Mouse (Mus musculus): ENCODE results near the gene Exoc2.

DNA sequence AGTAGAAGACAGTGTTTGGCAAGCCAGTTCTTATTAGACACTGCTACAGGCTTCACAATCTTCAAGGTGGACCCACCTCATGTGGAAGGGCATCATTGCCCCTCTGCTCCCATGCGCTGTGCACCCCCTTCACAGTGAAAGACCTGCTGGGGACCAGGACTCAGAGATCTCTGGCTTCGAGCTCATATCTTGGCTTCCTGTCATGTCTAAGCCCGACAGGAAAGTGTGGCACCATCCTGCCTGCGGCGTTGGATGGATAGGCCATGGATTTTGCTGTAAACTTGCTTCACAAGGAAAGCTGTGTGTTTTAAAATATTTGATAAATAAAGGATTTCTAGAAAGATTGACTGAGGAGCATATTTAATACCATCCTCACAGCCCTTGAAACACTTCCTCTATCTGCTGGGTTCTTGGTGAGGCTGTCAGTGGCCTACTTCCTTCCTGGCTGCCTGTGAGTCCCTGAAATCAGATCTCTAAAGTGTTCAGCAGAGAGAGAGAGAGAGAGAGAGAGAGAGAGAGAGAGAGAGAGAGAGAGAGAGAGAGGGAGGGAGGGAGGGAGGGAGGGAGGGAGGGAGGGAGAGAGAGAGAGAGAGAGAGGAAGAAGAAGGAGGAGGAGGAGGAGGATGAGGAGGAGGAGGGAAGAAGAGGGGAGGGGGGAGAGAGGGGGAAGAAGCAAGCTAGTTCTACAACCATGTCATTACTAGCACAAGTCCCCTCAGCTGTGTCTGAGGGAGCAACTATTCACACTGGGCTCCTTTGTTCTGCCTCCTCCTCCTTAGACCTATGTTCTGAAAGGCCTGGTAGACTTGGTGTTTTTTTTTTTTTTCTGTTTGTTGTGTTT is 207.0 kb downstream of the Exoc2 start:
- no peak for TF ChIP-seq CTCF (IDR thresholded peaks at IDR 0.05; ENCODE audit: low read depth)
- no peak for TF ChIP-seq EP300 (IDR thresholded peaks at IDR 0.05; ENCODE audit: low read depth)
